In genomic region chr14:48055861-48056260, GRCm38 (mm10) we compare ENCODE assay signal across 22 mouse cellular contexts.
DNase-seq lines count a peak whose midpoint lies in the region; ATAC-seq lines count a peak whose summit lies in the region.
"Had no signal": no experiment of that assay in that cellular context is flagged by ENCODE, and none has a peak within 500 bp of the region (broad histone marks: within the 10 kb centered on the region; RNA-seq: fewer than 3 reads in every experiment).

No protein-coding gene starts in this region.

- no peaks in the 10 kb centered on the region for H3K4me1 ChIP-seq in megakaryocyte, embryonic 14.5 days

- no peak for ATAC-seq in megakaryocyte, adult 5-6 weeks (ENCODE audit: poor library complexity, severe bottlenecking)
- ATAC-seq: forebrain, embryonic 14.5 days; forebrain, embryonic 16.5 days had no signal

- no peaks in the 10 kb centered on the region for H3K27me3 ChIP-seq in megakaryocyte, embryonic 14.5 days (replicated peaks)
- H3K27me3 ChIP-seq: embryonic facial prominence, embryonic 12.5 days; forebrain, embryonic 12.5 days had no signal

- peaks cover 27% of the 10 kb centered on the region for H3K9me3 ChIP-seq in megakaryocyte, embryonic 14.5 days
- H3K9me3 ChIP-seq: embryonic facial prominence, embryonic 12.5 days; embryonic facial prominence, embryonic 15.5 days; forebrain, embryonic 10.5 days; forebrain, embryonic 12.5 days had no signal

- peak; percentile 92 for DNase-seq in heart, adult 11 months
- no peak for DNase-seq in heart, postnatal 36 days
- DNase-seq in kidney, postnatal 36 days = no peak
- DNase-seq: adrenal gland, adult 2 months; adrenal gland, postnatal 10 days; adrenal gland, postnatal 25 days; cerebellum, adult 11 months; cerebellum, adult 18-20 months; cerebellum, adult 8-10 months; cerebellum, adult 9-11 months; cerebellum, postnatal 14 days; cerebellum, postnatal 36 days; embryo, embryonic 11 days had no signal

- H3K36me3 ChIP-seq in megakaryocyte, embryonic 14.5 days (replicated peaks; ENCODE audit: low read length) = no peaks in the 10 kb centered on the region
- H3K36me3 ChIP-seq: embryonic facial prominence, embryonic 12.5 days; embryonic facial prominence, embryonic 15.5 days; forebrain, embryonic 10.5 days; forebrain, embryonic 12.5 days had no signal

- intact Hi-C loops in heart, postnatal 36 days (cut with DNase I) = no loop called here

- peak overlapping the region; percentile 35 for H3K4me3 ChIP-seq in megakaryocyte, embryonic 14.5 days (replicated peaks)
- H3K4me3 ChIP-seq: embryonic facial prominence, embryonic 12.5 days; embryonic facial prominence, embryonic 15.5 days; erythroblast, embryonic 14.5 days; forebrain, embryonic 10.5 days; forebrain, embryonic 12.5 days had no signal
